Mouse (Mus musculus): Measurements from ENCODE around the gene Rem2.

Gene Rem2

DNA sequence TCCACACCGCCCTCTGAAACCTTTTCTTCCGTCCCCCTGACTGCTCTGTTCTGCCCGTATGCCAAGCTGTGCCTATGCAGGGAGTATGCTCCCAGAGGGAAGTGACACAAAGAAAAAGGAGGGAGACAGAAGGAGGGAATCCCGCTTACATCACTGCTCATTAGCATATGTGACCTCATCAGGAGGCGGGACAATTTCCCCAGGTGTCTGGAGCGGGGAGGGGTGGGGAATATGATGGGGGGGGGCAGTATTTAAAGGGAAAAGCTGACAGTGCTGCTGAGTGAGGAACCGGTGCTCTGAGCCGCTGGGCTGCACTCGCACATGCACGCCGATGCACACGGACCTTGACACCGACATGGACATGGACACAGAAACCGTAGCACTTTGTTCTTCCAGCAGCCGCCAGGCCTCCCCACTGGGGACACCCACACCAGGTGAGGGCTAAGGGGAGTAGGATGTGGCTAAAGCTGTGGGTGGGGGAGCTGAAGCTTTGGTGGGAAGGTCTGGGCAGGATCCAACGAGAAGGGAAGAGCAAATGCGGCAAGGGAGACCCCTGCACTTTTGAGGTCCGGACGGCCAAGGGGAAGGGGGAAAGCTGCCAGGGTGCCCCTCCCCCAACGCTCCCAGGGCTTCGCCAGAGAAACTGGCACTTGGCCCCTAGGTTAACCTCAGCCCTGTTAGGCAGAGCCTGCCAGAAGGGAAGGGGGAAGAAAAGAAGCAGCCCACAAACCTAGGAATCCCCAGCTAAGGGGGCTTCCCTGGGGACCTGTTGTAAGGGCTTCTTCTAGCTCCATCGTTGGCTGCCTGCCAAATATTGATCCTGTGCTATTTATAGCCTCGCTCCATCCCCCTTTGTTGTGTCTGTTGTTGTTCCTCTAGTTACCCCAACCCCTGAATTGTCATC, at the start of gene Rem2:
TSS of gene Rem2 (plus strand) at position 160 of the 904 bp plus-strand sequence.
- DNase-seq, result peak; percentile 64

DNA sequence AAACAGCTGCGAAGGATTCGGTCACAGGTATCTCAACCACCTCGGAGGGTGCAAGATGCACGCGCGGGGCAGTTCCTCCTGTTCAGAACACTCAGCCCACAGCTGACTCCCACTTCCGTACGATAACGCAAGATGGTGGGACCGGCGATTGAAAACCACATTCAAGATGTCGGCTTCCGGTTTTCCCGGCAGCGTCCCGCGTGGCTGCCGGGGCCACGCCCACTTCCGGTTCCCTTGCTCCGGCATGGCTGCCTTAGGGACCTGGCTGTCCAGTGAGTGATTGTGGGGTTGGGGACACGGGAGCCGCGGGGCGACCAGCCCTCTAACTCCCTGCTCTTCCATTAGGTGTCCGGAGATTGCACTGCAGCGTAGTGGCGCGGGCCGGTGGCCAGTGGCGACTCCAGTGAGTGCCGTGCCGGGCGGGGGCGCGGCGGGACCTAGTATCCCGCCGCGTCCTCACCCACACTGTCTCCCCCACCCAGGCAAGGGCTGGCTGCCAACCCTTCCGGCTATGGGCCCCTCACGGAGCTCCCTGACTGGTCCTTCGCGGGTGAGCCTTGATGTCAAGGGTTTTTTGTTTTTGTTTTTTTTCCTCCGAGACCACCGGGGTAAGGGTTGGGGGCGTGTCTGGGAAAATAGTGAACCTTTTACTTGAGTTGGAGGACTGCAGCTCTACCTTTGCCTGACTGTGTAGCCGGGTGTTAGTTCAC, 49.1 kb upstream of the Rem2 start, which contains the start of gene Mrpl52:
TSS of gene Mrpl52 (plus strand) at position 221 of the 710 bp plus-strand sequence.
- DNase-seq, result peak; percentile 92

DNA sequence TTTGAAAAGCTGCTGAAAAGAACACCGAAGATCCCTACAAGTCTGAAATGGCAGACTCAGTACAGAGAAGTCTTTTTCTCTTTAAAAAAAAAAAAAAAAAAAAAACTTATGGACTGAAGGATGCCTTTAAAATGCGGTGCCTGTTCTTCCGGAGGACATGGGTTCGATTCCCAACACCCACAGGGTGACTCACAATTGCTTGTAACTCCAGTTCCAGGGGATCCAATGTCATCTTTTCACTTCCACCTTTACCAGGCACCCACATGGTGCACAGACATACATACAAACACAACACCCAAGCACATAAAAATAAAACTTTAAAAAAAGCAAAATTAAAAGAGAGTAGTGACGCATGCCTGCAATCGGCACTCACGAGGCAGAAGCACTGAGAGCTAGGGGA, 48.2 kb upstream of the Rem2 start:
- no peak for DNase-seq

DNA sequence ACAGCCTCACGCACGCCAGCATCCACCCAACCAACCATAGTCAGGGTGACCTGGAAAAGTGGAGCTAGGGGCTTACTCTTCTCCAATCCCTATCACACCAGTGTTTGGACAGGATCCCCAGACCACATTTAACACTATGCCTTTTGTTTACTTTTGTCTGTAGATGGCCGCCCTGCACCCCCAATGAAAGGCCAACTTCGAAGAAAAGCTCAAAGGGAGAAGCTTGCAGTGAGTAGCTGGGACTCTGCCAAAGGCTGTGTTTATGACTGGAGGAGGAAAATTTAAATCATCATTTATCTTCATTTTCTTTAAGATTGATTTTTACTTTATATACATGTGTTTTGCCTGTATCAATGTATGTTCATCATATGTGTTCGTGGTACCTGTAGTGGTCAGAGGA, 47.5 kb upstream of the Rem2 start:
- DNase-seq, result no peak

DNA sequence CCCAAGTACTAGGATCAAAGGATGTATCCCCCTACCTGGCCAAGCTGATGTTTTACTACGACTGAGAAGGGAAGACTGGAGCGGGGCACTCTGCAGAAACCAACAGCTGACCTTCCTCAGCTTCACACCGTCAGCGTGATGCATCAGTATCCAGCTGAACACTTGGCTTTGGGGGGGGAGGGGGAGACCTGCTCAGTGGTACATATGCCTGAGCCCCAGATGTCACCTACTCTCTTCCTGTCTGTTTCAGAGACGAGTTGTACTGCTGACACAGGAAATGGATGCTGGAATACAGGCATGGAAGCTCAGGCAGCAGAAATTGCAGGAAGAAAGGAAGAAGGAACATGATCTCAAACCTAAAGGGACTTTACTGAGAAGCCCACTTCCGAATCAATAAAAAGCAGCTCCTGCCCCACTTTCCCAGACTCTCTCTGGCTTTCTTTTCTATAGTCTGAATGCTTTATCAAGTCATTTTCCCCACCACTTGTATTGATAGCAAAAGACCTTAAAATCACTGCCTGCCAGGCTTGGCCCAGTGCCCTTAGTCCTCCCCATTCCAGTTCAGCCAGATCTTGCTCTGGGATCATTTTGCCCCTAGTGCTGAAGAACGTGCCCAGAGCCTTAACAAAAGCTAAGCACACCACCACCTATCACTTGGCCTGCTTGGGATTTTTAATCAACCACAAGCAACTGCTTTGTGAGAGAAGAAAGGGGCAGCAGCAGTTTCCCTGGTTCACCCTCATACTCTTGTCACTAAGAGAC, 46.4 kb upstream of the Rem2 start:
- no peak for DNase-seq

DNA sequence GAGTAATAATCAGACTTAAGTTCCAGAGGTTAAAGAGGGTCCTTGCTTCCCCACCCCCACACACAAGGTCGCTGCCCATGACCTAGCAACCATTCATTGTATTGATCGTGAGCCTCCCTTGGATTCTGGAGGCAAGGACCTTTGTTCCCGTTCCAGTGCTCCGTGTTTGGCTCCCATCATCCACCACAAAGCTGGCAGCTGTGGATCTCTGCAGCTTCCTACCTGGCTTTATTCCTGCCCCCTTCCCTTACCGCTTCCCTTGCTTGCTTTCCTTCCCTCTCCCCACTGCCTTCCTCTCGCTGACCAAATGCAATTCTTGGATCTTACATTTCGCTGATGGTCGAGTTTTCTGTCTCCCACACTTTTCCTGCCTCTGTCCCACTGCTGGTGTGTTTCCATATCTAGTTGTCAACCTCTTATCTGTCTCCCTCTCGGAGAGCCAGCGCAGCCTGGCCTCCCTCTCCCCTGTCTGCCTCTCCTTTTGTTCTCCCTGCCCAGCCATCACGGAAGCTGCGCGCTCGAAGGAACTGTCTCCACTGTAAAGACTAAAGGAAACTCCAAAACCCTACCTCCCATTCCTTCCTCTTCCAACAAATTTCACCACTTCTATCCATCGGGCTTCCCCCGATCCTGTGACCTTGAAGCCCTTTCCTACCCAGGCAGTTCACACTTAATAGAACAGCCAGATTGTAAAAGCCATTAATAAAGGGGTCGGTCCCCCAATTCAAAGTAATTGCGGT, 45.3 kb upstream of the Rem2 start:
- no peak for DNase-seq

DNA sequence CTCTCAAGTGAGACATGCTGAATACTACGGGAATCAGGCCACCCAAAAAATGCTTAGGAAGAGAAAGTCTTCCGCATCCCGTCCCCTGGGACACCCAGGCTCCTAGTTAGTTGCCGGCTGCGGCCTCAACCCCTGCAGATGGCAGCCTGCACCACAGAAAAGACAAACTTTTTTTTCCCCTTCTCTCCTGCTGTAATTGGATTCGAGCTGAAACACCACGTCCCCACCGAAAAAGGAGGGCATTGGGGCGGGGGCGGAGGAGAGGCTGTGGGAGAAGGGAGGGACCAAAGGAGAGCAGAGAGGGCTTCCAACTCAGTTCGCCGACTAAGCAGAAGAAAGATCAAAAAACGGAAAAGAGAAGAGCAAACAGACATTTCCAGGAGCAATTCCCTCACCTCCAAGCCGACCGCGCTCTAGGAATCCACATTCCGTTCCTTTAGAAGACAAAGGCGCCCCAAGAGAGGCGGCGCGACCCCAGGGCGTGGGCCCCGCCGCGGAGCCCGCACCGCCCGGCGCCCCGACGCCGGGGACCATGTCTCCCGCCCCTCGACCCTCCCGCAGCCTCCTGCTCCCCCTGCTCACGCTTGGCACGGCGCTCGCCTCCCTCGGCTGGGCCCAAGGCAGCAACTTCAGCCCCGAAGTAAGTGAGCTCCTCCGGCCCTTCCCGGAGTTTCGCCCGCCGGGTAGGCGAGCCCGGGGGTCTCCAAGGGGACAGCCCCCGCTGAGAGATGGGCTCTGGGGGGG, 44.4 kb upstream of the Rem2 start, which contains the start of gene Mmp14:
TSS of gene Mmp14 (plus strand) at position 279 of the 744 bp plus-strand sequence.
- DNase-seq, result peak; percentile 44

DNA sequence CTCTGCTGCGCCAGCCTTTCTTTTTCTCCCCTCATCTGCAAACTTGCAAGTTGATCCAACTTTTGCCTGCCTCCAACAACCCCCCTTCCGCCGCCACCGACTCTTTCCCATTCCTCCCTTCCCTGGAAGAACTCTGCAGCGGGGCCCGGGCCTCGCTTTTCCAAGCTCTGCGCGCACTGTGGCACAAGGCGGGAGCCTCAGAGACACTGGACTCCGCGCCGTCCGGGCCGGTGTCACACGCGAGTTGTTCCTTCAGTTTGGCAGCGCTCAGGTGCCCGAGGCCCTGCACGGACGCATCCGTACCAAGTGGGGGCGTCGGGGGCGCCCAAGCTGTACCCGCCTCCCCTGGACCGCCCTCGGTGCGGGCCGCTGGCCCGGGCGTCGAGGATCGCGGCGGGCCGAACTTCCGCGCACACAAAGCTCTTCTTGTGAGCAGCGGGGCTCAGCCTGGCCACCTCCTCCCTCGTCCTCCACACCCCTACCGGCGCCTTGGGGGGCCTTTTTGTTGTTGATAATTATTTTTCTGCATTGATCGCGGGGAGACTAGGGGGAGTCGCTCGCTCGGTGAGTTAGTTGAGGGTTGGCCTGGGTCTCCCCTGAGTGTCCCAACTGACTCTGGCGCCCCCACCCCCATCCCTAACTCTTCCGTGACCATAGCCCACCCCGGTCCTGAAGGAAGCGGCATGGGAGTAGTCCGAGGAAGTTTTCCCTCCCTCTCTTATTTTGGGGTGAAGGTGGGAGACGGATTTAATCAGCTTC, 43.6 kb upstream of the Rem2 start:
- no peak for DNase-seq

DNA sequence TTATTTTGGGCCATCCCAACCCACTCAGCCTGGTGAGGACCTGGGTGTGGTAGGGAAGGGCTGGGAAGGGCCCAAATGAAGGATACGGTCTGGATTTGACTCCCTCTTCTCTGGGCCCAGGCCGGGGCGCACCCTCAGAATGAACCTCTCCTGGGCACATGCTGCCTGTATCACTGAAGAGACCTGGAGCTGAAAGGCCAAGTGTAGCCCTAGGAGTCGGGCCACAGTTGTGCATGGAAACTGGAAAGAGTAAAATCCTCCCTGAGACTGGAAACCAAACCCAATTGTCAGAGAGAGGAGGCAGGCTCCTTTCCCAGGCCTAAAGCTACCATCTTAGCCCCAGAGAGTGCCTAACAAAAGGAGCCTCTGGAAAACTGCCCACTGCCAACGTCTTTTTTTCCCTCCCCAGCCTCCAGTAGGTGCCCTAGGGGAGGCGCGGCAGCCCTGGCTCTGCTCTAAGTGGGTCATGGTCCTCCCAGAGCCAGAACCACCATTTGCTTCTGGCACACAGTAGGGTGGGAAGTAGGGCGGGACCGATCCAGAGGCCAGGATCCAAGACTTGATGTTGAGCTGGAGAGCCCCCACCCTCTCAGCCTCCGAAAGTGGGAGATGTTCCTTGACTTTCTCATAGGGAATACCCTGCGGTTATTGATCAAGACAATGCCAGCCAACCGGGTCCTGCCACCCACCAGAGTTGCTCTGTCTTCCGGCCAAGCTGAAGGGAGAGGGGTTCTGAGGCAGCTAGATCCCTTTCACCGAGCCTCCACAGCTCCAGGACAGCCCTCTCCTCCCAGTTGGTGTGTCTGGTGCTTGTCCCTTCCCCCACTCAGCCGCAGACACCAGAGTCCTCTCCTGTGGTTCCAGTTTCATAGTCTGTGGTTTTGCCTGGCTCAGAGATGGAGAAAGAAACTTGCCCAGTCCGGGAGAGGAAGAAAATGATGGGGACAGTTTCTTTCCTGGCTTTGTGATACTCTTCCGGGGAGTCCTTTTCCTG, 42.8 kb upstream of the Rem2 start:
- DNase-seq, result no peak

DNA sequence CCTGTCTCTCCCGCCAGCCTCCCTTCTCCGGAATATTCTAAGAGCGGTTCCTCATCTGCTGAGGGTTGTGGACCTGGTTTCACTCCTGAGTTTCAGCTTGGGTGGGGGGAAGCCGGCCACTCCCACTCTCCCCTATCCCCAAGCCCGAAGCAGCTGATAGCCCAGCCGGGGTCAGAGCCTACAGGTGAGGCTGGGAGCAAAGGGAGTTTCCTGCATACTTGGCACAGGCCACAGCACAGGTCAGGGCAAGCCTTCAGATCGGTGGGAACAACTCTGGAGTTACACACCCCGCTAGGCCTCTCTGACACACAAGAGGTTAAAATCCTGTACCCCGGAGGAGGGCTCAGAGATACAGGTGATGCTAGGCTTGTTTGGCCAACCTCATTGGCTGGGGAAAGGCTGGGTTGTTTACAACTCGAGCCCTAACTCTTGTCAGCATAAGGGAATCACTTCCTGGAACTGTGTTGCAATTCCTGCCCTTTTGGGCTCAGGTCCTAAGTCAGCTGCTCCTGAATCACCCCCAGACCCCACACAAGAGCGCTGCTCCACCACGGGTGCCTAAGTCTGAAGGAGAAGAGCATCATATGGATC, 41.9 kb upstream of the Rem2 start:
- no peak for DNase-seq

DNA sequence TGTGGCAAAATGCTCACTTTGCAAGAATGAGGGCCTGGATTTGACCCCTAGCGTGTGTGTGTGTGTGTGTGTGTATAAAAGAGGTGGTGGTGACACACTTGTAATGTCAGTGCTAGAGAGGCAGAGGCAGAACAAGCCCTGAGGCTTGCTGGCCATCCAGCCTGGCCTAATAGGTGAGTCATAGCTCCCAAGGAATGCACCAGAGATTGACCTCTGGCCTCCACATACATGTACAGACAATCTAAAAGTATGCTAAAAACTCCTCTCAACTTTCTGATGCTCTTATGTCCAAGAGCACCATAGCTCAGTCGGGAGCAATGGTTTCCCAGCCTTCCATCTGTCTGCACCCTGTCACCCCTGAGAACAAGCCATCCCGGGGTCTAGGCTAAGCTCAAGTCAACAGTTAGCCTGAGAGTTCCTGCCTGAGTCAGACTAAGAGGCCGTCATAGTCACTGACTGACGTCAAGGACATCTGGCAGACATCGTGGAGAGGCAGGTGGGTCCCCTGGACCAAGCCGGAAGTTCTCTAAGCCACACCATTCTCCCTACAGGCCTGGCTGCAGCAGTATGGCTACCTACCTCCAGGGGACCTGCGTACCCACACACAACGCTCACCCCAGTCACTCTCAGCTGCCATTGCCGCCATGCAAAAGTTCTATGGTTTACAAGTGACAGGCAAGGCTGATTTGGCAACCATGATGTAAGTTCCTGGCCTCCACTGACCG, 40.5 kb upstream of the Rem2 start:
- DNase-seq, result no peak

DNA sequence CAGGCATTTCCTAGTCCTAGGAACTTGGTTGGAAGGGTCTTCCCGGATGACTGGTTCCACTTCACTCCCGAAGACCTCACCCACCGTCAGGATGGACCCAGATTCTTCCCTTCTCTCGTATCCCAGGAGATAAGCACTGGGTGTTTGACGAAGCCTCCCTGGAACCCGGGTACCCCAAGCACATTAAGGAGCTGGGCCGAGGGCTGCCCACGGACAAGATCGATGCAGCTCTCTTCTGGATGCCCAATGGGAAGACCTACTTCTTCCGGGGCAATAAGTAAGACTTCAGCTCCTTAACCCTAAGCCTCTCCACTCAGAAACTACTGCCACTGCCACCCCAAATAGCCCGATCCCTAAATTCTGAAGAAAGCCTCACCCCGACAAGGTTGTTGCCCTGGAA, 36.7 kb upstream of the Rem2 start:
- no peak for DNase-seq

DNA sequence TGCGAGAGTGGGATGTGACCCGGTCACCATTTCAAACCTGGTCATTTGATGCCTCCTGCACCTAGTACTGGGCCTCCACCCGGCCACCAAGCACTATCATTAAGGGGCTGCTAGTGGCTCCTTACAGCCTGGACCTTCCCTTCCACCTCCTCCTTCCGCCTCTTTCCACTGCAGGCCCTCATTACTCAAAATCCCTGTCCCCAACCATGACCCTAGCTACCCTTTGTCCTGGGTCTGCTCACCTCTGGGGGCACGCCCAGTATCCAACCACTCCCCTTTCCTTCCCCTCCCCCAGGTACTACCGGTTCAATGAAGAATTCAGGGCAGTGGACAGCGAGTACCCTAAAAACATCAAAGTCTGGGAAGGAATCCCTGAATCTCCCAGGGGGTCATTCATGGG, 36.3 kb upstream of the Rem2 start:
- no peak for DNase-seq

DNA sequence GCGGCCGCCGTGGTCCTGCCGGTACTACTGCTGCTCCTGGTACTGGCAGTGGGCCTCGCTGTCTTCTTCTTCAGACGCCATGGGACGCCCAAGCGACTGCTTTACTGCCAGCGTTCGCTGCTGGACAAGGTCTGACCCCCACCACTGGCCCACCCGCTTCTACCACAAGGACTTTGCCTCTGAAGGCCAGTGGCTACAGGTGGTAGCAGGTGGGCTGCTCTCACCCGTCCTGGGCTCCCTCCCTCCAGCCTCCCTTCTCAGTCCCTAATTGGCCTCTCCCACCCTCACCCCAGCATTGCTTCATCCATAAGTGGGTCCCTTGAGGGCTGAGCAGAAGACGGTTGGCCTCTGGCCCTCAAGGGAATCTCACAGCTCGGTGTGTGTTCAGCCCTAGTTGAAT, 35.4 kb upstream of the Rem2 start:
- DNase-seq, result no peak

DNA sequence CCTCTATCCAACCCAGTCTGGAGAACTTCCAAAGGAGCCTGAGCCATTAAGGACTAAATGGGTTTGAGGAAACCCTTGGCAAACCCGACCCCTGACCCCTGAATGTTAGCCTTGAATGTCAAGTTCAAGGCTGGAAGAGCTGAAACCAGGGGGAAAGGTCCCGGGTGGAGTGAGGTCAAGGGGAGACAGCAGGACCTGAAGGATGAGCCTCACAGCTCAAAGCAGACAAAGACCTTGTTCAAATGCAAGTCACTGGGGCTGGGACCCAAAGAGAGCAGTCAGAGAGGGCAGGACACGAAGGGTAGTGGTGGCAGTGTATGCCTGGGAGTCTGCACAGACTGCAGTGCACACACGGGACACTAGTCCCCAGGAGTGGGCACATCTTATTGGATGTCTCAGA, 34.5 kb upstream of the Rem2 start:
- no peak for DNase-seq

DNA sequence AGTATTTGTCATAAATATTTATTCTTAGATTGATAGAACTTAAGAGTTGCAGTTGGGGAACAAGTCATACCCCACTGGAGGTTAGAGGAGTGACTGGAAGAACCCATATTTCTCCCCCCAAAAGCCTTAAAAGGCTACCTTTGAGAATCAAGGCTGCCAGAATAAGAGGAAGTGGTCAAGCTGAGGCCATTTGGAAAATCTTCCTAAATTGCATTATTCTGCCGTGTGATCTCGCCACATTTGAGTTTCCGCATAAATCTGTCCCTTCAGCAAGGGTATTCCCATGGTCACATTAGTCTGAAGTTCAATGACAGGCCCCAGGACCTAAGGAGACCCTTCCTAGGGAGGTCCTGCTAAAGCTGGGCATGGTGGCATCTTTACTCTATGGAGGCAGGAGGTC, 33.4 kb upstream of the Rem2 start:
- no peak for DNase-seq

DNA sequence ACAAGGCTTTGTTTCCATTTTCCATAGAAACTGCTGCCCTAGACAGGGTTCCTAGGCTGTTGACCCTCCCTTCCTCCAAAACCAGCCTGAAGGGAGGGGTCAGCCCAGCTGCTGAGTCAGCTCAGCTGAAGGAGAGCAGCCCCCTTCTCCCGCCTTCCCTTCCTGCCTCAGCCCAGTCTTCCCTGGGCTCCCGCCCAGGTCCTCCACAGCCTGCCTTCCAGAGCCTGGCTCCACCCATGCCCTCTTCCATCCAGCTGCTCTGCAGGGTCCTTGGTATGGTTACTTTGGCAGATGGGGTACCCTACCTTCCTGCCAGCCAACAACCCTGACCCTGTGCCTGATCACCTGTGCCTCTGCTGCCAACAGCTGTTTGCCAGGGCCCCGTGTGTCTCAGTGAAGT, 32.7 kb upstream of the Rem2 start:
- no peak for DNase-seq

Measured in right cerebral cortex, postnatal 25 days (tissue).